In genomic region chr11:61408184-61409027, GRCm38 (mm10) we compare ENCODE assay signal across 8 mouse cellular contexts. TPM values are rescaled to one million over a fixed set of nuclear protein-coding genes. Genes with fewer than 3 reads are reported as not detected.
DNase-seq lines count a peak whose midpoint lies in the region; ATAC-seq and TF ChIP-seq lines count a peak whose summit lies in the region.

No protein-coding gene starts in this region.

- H3K4me1 ChIP-seq in hindbrain, embryonic 15.5 days (replicated peaks) = peaks cover 6% of the 10 kb centered on the region; the same call in 1 of the 2 replicates

- peak; percentile 93 for ATAC-seq in hindbrain, embryonic 15.5 days (ENCODE audit: low FRiP score, low read depth)

- intact Hi-C loops in gastrocnemius, adult 2 months (cut with DNase I) = no loop called here

- peak overlapping the region; percentile 56 for H3K4me2 ChIP-seq in hindbrain, embryonic 15.5 days

- no peaks in the 10 kb centered on the region for H3K9me3 ChIP-seq in hindbrain, embryonic 15.5 days

- no peak for TF ChIP-seq CTCF in gastrocnemius, adult 2 months (IDR thresholded peaks at IDR 0.05)

- H3K27ac ChIP-seq in gastrocnemius, adult 2 months = peak overlapping the region; percentile 99
- H3K27ac ChIP-seq in hindbrain, embryonic 15.5 days (replicated peaks) = peak overlapping the region; percentile 99
- H3K27ac ChIP-seq in macrophage = peak overlapping the region; percentile 55

- H3K4me3 ChIP-seq in gastrocnemius, adult 2 months = peak overlapping the region; percentile 78
- peak overlapping the region; percentile 63 for H3K4me3 ChIP-seq in hindbrain, embryonic 15.5 days
- peak overlapping the region; percentile 53 for H3K4me3 ChIP-seq in macrophage (ENCODE audit: inconsistent target)

- H3K79me2 ChIP-seq in macrophage (ENCODE audit: inconsistent target) = no peaks in the 10 kb centered on the region

- no peaks in the 10 kb centered on the region for H3K36me3 ChIP-seq in hindbrain, embryonic 15.5 days
- no peaks in the 10 kb centered on the region for H3K36me3 ChIP-seq in macrophage (ENCODE audit: inconsistent target)

- peak; percentile 53 for DNase-seq in ZHBTc4 (ENCODE audit: low read depth, low spot score)
- DNase-seq in cerebellum, postnatal 25 days = peak; percentile 90 to 92
- DNase-seq in gastrocnemius, adult 2 months = peak; percentile 90
- peak; percentile 58 for DNase-seq in left cerebral cortex, adult 11 months (ENCODE audit: low spot score)
- peak; percentile 87 for DNase-seq in retina, postnatal 1 day
- peak; percentile 75 for DNase-seq in urinary bladder, postnatal 14 days (ENCODE audit: low spot score)

- under 1% methylated on average over 63 of the region's 64 CpGs for WGBS in hindbrain, embryonic 15.5 days
- 3% methylated on average over 59 of the region's 64 CpGs for WGBS in macrophage (ENCODE audit: missing documents)

- peak overlapping the region; percentile 76 for H3K9ac ChIP-seq in hindbrain, embryonic 15.5 days

- no peaks in the 10 kb centered on the region for H3K27me3 ChIP-seq in hindbrain, embryonic 15.5 days

RNA-seq across cellular contexts. Expression of gene Slc47a1, which starts 30.3 kb away (rescaled TPM):
- total RNA-seq in gastrocnemius, adult 2 months (2021) = 10 to 100 TPM; 13.4 to 24.4 TPM
- polyA plus RNA-seq in hindbrain, embryonic 15.5 days (2015; fragmentation: Nextera tagmentation; extraction: Ambion mirVana) = 0.19 and 0.63 TPM in 2 replicates
- total RNA-seq in macrophage (2018; cell fraction: chromatin; rRNA removed) = under 1 TPM in 7 of 26 experiments, not detected in 19; 0.16 to 0.75 (median 0.29) TPM
- total RNA-seq in macrophage (2018; cell fraction: cytosol; rRNA removed) = under 1 TPM in 5 of 26 experiments, not detected in 21; 0.05 to 0.19 (median 0.09) TPM
- 1 to 10 TPM in 1 of 26 experiments, under 1 TPM in 9, not detected in 16; 0.21 to 1.2 (median 0.40) TPM for total RNA-seq in macrophage (2018; cell fraction: nucleus; rRNA removed)
- 0.28 TPM in 1 of 3 replicates, not detected in the others for polyA plus RNA-seq in macrophage (2018)

RNA-seq across cellular contexts. Expression of gene Rnf112, which starts 45.5 kb away (rescaled TPM):
- under 1 TPM in 1 of 2 experiments, not detected in 1; 0.11 TPM for total RNA-seq in gastrocnemius, adult 2 months (2021)
- 28.2 and 28.9 TPM in 2 replicates for polyA plus RNA-seq in hindbrain, embryonic 15.5 days (2015; fragmentation: Nextera tagmentation; extraction: Ambion mirVana)
- total RNA-seq in macrophage (2018; cell fraction: chromatin; rRNA removed) = not detected
- total RNA-seq in macrophage (2018; cell fraction: cytosol; rRNA removed) = not detected
- not detected for total RNA-seq in macrophage (2018; cell fraction: nucleus; rRNA removed)
- polyA plus RNA-seq in macrophage (2018) = not detected in 3 replicates

Comparison
In these comparisons a context has a peak if more than half of its experiments do, and no peak if none do; other contexts are left out.
1. Peak in every context shown above with its lines: DNase-seq, ATAC-seq, H3K4me3 ChIP-seq and H3K27ac ChIP-seq.
2. RNA of gene Rnf112, which starts 45.5 kb away (polyA plus RNA-seq): 28.2 to 28.9 TPM in hindbrain, embryonic 15.5 days; not detected in macrophage; every median in the first group is over 10 times any median in the second.